Mouse (Mus musculus): ENCODE measurements around the gene Sipa1l1.
A peak's percentile ranks its signal among the peaks of the same experiment; 100 is the strongest.

The Sipa1l1 gene

GRCm38 (mm10) chr12:82394118-82394861 is 225.2 kb downstream of the Sipa1l1 start:
- no peak for DNase-seq

- DNase-seq = no peak
These were observed 226.1 kb downstream of the Sipa1l1 start for GRCm38 (mm10) chr12:82395194-82395593.

DNA sequence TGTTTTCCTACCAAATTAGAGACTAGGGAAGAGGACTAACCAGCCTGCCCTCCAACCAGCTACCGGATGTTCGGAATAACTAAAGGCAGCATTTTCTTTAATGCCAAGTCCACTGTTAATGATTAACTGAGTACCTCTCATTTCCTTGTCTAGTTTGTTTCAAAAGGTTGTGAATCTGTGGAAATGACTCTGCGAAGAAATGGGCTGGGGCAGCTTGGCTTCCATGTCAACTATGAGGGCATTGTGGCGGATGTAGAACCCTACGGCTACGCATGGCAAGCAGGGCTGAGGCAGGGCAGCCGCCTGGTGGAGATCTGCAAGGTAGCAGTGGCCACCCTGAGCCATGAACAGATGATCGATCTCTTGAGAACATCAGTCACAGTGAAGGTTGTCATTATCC is 228.1 kb downstream of the Sipa1l1 start:
- DNase-seq = peak; percentile 82

DNA sequence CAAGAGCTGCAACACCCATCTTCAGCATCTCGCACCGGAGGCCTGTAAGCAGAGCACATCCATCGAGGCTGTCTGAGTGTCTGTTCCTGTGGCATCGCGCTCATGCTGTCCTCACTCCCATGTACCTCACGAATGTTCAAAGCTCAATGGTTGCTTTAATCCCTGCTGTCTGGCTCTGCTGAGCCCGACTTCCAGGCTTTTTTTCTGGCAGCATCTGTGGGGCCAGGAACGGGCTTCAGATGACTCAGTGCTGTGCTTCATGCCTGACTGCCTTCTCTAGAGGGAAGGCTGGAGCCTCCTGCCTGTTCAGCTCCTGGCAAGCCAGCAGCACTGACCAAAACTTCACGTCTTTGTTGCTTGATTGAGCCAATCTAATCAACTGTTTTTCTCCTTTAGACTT is 228.6 kb downstream of the Sipa1l1 start:
- peak; percentile 86 for DNase-seq

DNA sequence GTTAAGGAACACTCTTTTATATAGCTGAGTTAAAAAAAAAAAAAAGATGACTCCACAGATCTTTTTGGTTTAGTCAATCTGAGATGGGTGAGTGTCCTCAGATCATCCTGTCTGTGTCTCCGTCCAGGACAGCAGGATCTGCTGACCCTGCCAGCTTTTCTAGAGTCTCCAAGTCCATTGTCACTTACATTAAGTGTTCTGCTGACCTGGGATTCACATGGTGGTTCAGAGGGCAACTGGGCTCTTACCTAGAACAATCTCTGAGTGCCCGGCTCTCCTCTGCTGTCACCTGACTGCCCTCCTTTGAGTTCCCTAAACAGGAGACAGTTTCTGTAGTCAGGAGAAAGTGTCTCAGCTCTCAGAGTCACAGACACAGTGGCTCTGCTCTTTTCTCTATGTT is 229.8 kb downstream of the Sipa1l1 start:
- DNase-seq = peak; percentile 69

DNA sequence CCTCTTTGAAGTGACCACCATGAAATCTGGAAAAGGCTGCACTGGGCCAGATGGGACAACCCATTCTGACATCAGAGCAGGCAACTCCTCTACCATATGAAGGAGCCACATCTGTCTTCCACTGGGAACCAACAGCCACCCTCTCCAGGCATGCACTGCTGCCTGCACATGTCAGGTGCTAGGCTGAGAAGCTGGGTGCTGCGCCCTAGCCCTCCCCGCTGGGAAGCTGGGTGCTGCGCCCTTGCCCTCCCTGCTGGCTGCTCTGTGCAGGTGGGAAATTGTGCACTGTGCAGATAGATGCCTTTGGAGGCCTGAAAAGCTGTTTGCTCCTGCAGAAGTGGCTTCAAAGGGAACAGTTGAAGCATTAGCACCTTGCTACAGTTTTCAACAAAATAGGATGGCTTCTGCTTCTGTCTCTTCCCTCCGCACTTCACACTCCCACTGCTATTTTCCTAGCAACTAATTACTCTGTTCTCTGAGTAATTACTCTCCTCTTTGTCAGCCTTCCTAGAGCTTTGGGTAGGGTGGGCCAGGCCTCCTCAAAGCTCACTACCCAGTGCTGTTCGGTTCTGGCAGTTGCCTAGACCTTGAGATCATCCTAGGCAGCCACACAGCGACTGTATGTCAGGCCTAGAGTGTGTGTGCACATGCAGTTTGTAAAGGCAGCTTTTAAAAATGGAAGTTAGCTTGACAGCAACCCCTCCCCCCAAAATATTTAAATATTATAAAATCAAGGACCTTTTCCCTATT is 231.0 kb downstream of the Sipa1l1 start:
- DNase-seq = no peak

DNA sequence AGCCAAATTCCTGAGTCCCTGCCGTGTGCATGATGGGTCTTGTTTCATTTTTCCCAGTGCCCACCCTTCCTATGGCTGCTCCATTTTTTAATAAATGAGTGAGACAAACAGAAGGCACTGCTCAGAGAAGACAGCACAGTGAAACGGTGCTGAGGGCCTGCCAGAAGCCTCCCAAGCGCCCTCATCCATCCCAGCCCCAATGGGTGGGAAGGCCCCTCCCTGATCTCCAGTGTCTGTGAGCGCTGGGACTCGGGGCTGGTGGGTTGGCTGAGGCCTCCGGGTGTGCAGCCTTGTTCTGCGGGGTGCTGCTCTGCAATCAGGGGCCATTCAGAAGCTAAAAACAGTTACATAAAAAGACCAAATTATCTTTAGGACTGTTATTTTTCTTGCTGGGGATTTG is 231.7 kb downstream of the Sipa1l1 start:
- DNase-seq = no peak

- no peak for DNase-seq
These were observed 232.3 kb downstream of the Sipa1l1 start for GRCm38 (mm10) chr12:82401440-82401839.

DNA sequence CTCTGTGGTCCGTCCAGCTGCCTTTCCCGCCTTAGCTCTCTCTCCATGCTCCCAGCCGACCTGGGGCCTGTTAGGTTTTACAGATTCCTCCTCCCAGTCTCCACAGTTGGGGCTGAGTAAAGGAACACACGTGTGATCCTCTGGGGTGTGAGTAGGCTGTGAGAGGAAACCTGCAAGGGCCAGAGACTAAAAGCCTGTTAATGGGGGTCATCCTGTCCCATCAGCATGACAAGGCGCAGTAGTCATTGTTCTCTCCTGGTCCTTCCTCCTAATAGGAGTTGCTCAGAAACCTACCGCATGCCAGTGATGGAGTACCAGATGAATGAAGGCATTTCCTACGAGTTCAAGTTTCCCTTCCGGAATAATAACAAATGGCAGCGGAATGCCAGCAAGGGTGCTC is 233.5 kb downstream of the Sipa1l1 start:
- no peak for DNase-seq

GRCm38 (mm10) chr12:82407531-82408255 is 238.6 kb downstream of the Sipa1l1 start:
- DNase-seq = peak; percentile 18

DNA sequence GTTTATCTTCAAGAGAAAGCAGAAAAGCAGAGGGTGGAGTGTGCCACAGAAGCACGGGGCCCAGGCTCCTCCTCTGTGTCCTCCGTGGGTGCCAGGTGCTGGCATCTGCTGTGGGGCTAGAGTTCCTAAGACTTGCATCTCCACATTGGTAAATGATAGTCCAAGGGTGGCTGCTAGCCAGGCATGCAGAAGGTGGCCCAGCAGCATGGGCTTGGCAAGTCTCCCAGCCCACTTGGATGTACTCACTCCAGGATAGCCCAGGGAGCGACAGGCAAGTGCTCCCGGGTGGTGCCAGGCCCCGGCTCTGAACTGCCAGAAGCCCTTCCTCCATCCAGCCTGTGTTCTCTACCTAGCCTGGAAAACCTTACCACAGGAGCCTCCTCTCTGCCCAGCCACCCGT is 239.4 kb downstream of the Sipa1l1 start:
- peak; percentile 93 for DNase-seq

- DNase-seq = no peak
These were observed 240.8 kb downstream of the Sipa1l1 start for GRCm38 (mm10) chr12:82409686-82410472.

- DNase-seq = peak; percentile 65
These were observed 243.3 kb downstream of the Sipa1l1 start for GRCm38 (mm10) chr12:82412291-82413032.

DNA sequence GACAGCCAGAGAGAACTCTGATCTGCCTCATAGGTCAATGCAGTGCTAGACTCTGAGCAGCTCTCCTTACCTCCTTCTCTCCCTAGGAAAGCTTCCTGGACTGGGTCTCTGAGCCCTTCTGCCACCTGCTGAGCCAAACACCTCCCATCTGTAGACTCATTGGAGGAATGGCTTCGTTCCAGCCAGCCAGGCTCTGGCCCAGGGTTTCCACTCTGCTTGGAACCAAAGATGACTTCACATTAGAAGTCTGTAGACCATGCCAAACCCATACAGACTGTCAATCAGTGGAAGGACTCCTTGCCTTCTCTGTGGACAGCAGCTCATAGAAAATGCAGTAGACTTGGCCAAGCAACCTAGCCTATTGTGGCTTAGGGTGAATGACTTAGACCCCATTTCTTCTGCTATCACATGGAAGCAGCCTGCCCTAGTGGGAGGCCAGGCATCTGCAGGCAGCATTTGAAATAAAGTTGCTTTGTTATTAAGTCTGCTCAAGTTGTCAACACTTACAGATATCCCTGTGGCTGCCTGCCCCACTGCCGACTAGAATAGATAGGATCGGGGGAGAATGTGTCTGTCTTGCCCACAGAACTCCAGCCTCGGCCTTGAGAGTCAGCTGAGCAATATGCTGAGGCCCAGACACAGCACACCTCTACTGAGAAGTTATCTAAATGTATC is 246.7 kb downstream of the Sipa1l1 start:
- peak; percentile 65 for DNase-seq

DNA sequence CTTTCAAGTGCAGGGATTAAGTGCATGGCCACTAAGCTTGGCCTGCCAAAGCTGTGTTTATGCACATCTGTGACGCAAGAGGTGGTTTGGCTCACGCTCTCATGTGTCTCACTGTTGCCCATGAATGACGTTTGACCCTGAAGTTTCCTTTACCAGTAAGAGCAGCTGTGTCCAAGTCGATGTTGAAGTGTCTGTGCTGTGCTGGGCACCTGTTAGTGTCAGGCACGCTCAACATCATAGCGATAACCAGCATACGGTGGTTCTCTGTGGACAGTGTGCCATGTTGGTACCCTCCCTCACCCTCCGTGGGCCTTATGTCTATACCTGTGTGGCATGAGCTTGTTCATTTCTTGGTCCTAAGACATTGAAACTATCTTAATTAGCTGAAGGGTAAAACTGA is 249.9 kb downstream of the Sipa1l1 start:
- no peak for DNase-seq

- no peak for DNase-seq
These were observed 255.7 kb downstream of the Sipa1l1 start for GRCm38 (mm10) chr12:82424783-82425182.

- DNase-seq = no peak
These were observed 256.7 kb downstream of the Sipa1l1 start for GRCm38 (mm10) chr12:82425853-82426252.

DNA sequence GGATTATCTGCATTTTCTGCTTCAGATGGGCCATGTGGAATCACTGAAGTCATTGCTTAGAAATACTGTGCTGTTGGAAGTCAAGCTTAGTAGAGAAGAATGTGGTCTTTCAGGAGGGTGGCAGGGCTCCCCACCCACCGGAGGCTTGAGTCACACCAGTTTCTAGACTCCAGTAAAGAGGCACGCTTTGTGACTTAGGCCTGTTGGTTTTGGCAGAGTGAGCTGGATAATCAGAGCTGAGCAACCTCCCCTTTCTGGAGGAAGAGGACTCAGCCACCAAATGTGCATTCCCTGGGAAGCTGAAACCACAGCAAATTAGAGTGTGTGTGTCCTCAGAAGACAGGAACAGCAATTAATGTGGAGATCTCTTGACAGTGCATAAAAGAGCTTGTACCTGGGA is 258.3 kb downstream of the Sipa1l1 start:
- DNase-seq = no peak

DNA sequence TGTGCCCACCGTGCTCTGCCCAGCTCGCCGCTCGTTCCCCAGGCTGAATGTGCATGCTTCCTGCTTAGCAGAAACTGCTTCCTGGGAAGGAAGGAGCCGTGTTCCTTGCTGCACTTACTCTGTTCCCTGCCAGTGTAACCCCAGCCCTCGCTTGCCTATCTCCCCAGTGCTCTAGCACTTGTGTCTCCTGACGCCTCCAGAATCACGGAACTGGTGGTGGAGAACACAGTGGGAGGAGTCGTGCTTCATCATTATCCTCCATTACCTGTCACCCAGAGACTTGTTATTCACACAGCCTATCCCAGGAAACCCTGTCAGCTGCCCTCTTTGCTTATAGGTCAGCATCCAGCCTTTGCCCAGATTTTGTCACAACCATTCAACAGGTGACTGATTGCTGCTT is 259.3 kb downstream of the Sipa1l1 start:
- DNase-seq = no peak

- DNase-seq = no peak
These were observed 264.2 kb downstream of the Sipa1l1 start for GRCm38 (mm10) chr12:82433311-82433710.

DNA sequence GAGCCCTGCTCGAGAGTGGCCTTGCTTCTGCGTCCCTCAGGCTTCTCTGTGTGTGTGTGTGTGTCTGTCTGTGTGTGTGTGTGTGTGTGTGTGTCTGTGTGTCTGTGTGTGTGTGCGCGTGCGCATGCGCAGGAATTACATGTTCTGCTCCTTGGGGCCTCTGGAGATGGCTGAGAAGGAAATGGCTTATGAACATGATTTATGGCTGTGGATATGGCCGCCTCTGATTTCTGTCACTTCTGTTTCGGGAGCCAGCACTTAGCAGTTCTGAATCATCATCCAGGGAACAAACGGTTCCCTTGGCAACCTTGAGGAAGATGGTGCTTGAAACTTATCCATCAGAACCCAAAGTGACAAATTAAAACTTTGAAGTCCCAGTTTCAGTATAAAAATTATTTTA is 265.5 kb downstream of the Sipa1l1 start:
- peak; percentile 32 for DNase-seq

DNA sequence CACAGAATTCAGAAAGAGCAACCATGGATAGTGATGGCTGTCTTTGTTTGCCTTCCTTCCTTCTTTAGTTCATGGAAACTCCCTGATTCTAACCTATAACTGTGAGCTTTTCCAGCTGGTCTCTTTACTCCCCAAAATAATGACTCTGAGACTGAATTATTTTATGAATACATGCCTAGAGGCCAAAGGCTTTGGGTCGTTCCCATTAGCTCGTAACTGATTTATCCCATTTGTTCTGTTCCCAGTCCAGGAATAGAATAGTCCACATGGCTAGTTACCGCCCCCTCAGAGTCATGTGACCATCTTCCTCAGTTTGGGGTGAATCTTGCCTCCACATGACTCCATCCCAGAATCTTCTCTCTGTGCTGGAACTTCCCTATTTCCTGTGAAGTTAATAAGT is 272.4 kb downstream of the Sipa1l1 start:
- peak; percentile 56 for DNase-seq

All from kidney, adult 9 months (tissue).